Mouse (Mus musculus) C2C12 (cell line): Measurements from ENCODE around the gene Ctse.

Source experiments
- CTCF ChIP-seq: IDR thresholded peaks from one replicate; pipeline ENCODE4 v1.5.1; 2011; ENCODE audit not compliant: control insufficient read depth, insufficient read depth, insufficient read length
- MAX ChIP-seq: IDR thresholded peaks from one replicate; pipeline ENCODE4 v1.6.1; 2011; ENCODE audit warnings: mild to moderate bottlenecking, control low read depth
- USF1 ChIP-seq: IDR thresholded peaks from one replicate; pipeline ENCODE4 v1.6.1; 2011; ENCODE audit warnings: low read depth, mild to moderate bottlenecking, control low read depth, moderate library complexity

- TF ChIP-seq CTCF (no peak), MAX (no peak), USF1 (no peak)
These were observed 4.1 kb downstream of the Ctse start for GRCm38 (mm10) chr1:131642251-131642650.
